Mouse (Mus musculus): ENCODE results near the gene Tmem202.

DNA sequence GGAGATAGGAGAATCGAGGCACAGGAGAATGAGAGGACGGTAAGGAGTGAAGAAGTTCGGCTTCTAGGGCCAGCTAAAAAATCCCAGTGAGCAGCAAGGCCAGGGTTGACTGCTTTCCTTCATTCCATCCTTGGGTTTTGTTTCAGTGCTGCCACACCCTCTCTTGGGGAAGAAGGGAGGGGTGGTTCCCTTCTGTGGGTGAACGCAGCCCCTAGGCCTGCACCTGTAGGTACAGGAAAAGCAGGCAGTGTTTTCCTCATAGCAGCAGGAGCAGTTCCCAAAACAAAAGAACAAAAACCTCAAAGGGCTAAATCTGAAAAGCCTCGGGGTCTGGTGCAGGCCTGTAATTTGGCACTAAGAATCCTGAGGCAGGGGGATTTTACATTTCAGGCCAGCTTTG lies 8.0 kb downstream of the Tmem202 start:
- TF ChIP-seq MYC (IDR thresholded peaks at IDR 0.05; ENCODE audit: low read depth, low read length) (no peak), SMC3 (IDR thresholded peaks at IDR 0.05; ENCODE audit: low read depth, low read length) (no peak), CHD2 (IDR thresholded peaks at IDR 0.05; ENCODE audit: low read length) (no peak), EP300 (IDR thresholded peaks at IDR 0.05; ENCODE audit: low read length) (no peak), ZKSCAN1 (IDR thresholded peaks at IDR 0.05; ENCODE audit: borderline replicate concordance, low read depth, low read length) (no peak), POLR2AphosphoS2 (IDR thresholded peaks at IDR 0.05; ENCODE audit: low read depth, low read length) (no peak), CTCF (conservative IDR thresholded peaks at IDR 0.05 in 1 of 2, IDR thresholded peaks at IDR 0.05 in 1 of 2; ENCODE audit: low read depth in 2 of 2, low read length in 2 of 2) (no peak), CHD1 (IDR thresholded peaks at IDR 0.05; ENCODE audit: low read depth, low read length) (no peak), POLR2A (IDR thresholded peaks at IDR 0.05; ENCODE audit: low read depth, low read length) (no peak)
